Comparison of ENCODE assay signal across 23 mouse cellular contexts in the genomic region with DNA sequence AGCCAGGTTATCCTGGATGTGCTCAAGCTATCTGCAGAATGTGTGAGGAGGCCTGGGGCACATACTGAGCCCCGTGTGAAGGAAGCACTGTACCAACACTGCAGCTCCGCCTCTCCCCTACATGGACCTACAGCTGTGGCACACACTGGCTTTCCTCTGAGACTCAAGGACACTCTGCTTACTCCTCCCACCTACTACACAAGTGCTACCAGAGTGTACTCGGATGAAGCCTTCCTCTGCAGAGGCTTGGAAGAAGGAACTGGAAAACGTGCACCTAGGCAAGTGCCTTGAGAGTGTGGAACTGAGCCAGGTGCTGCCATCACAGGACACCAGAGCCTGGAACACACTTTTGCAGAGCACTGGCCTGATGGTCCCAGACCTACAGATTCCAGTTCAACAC. TPM values are rescaled to one million over a fixed set of nuclear protein-coding genes. Genes with fewer than 3 reads are reported as not detected.
DNase-seq lines count a peak whose midpoint lies in the region; ATAC-seq and TF ChIP-seq lines count a peak whose summit lies in the region.
"Had no signal": no experiment of that assay in that cellular context is flagged by ENCODE, and none has a peak within 500 bp of the region (broad histone marks: within the 10 kb centered on the region; RNA-seq: fewer than 3 reads in every experiment).

No protein-coding gene starts in this region.

- 43% methylated on average over 4 of the region's 4 CpGs for WGBS in stomach, embryonic 16.5 days
- WGBS in cerebellum, adult 2 months = 69% methylated on average over 4 of the region's 4 CpGs

- H3K4me3 ChIP-seq in stomach, embryonic 16.5 days (replicated peaks; ENCODE audit: low read length) = no peak overlapping the region
- H3K4me3 ChIP-seq in cerebellum, adult 2 months (replicated peaks; ENCODE audit: insufficient read depth, low read depth, low read length) = no peak overlapping the region
- H3K4me3 ChIP-seq: heart, embryonic 12.5 days; limb, embryonic 13.5 days; liver, embryonic 12.5 days; myocyte; neural tube, embryonic 13.5 days had no signal

- H3K27me3 ChIP-seq in stomach, embryonic 16.5 days (ENCODE audit: control insufficient read depth, insufficient read depth, low read length) = no peaks in the 10 kb centered on the region
- no peaks in the 10 kb centered on the region for H3K27me3 ChIP-seq in cerebellum, adult 2 months (ENCODE audit: control insufficient read depth, insufficient read depth, low read length)
- H3K27me3 ChIP-seq: heart, embryonic 12.5 days; limb, embryonic 13.5 days; liver, embryonic 12.5 days; neural tube, embryonic 13.5 days had no signal

- no peak overlapping the region for H3K9ac ChIP-seq in stomach, embryonic 16.5 days (ENCODE audit: low read length)
- H3K9ac ChIP-seq: forebrain, postnatal 0 days; heart, embryonic 12.5 days; limb, embryonic 13.5 days; liver, embryonic 12.5 days; neural tube, embryonic 13.5 days had no signal

- TF ChIP-seq POLR2A in cerebellum, adult 2 months (IDR thresholded peaks at IDR 0.05; ENCODE audit: borderline replicate concordance, insufficient read depth, low read length) = no peak

- peak; percentile 22 for DNase-seq in adrenal gland, postnatal 10 days
- DNase-seq in adrenal gland, adult 18-20 months (ENCODE audit: low spot score in 2 of 2) = no peak
- peak; percentile 79 to 88 for DNase-seq in lung, adult 18-20 months
- DNase-seq in lung, postnatal 10 days = peak; percentile 64
- no peak for DNase-seq in thymus, postnatal 14 days
- no peak for DNase-seq in cerebellum, adult 2 months
- DNase-seq: cerebellum, adult 11-12 months; forebrain, postnatal 0 days; gastrocnemius, postnatal 14 days; heart, adult 18-20 months; heart, postnatal 10 days; kidney, adult 9 months; right cerebral cortex, adult 18-20 months; right cerebral cortex, postnatal 4 days; thymus, adult 2 months had no signal

- ATAC-seq in stomach, embryonic 16.5 days (ENCODE audit: insufficient read depth, low FRiP score) = peak; percentile 66
- ATAC-seq: forebrain, postnatal 0 days; liver, embryonic 12.5 days; midbrain, embryonic 16.5 days had no signal

- H3K4me2 ChIP-seq in stomach, embryonic 16.5 days (ENCODE audit: low read depth, low read length) = no peak overlapping the region
- H3K4me2 ChIP-seq: heart, embryonic 12.5 days; limb, embryonic 13.5 days; liver, embryonic 12.5 days; neural tube, embryonic 13.5 days had no signal

- peaks cover 6% of the 10 kb centered on the region; the same call in 1 of the 2 replicates for H3K4me1 ChIP-seq in stomach, embryonic 16.5 days (ENCODE audit: control insufficient read depth, insufficient read depth, low read length)
- H3K4me1 ChIP-seq in cerebellum, adult 2 months (ENCODE audit: control insufficient read depth, insufficient read depth, low read length) = no peaks in the 10 kb centered on the region
- H3K4me1 ChIP-seq: liver, embryonic 12.5 days; neural tube, embryonic 13.5 days had no signal

- TF ChIP-seq CTCF in cerebellum, adult 2 months (IDR thresholded peaks at IDR 0.05; ENCODE audit: borderline replicate concordance, insufficient read depth, low read depth, low read length) = no peak

- no peak overlapping the region for H3K27ac ChIP-seq in stomach, embryonic 16.5 days (ENCODE audit: low read length)
- no peak overlapping the region for H3K27ac ChIP-seq in cerebellum, adult 2 months (ENCODE audit: insufficient read depth, low read length)
- H3K27ac ChIP-seq: limb, embryonic 13.5 days; liver, embryonic 12.5 days; macrophage; neural tube, embryonic 13.5 days had no signal

- no peaks in the 10 kb centered on the region for H3K9me3 ChIP-seq in stomach, embryonic 16.5 days (replicated peaks; ENCODE audit: control insufficient read depth, low read length)
- H3K9me3 ChIP-seq: heart, embryonic 12.5 days; limb, embryonic 13.5 days; liver, embryonic 12.5 days; neural tube, embryonic 13.5 days had no signal

- H3K36me3 ChIP-seq in stomach, embryonic 16.5 days (ENCODE audit: control insufficient read depth, insufficient read depth, low read length) = no peaks in the 10 kb centered on the region

RNA-seq across cellular contexts. Expression of a gene that starts 24.2 kb away (rescaled TPM):
- total RNA-seq in adrenal gland, postnatal 10 days (2021) = 100 to 1,000 TPM; 159 to 179 TPM
- 100 to 1,000 TPM; 175 to 178 TPM for total RNA-seq in adrenal gland, adult 18-20 months (2021)
- polyA plus RNA-seq in stomach, embryonic 16.5 days (2015; fragmentation: Nextera tagmentation; extraction: Ambion mirVana) = 654 and 661 TPM in 2 replicates
- polyA plus RNA-seq in cerebellum, adult 2 months (2012; rRNA removed) = 67.1 and 72.7 TPM in 2 replicates

RNA-seq across cellular contexts. Expression of a gene that starts 38.6 kb away (rescaled TPM):
- total RNA-seq in adrenal gland, postnatal 10 days (2021) = 1 to 10 TPM; 1.8 to 2.5 TPM
- total RNA-seq in adrenal gland, adult 18-20 months (2021) = 1 to 10 TPM; 1.4 to 2.1 TPM
- 0.88 and 1.4 TPM in 2 replicates for polyA plus RNA-seq in stomach, embryonic 16.5 days (2015; fragmentation: Nextera tagmentation; extraction: Ambion mirVana)
- 0.15 and 0.16 TPM in 2 replicates for polyA plus RNA-seq in cerebellum, adult 2 months (2012; rRNA removed)
- total RNA-seq: gastrocnemius, postnatal 14 days; heart, postnatal 10 days had no signal
- polyA plus RNA-seq: macrophage had no signal

RNA-seq across cellular contexts. Expression of a gene that starts 57.7 kb away (rescaled TPM):
- total RNA-seq in adrenal gland, postnatal 10 days (2021) = 10 to 100 TPM; 11.9 to 14.2 TPM
- 10 to 100 TPM; 16.7 to 17.8 TPM for total RNA-seq in adrenal gland, adult 18-20 months (2021)
- polyA plus RNA-seq in stomach, embryonic 16.5 days (2015; fragmentation: Nextera tagmentation; extraction: Ambion mirVana) = 17.0 and 18.3 TPM in 2 replicates
- 14.9 and 16.6 TPM in 2 replicates for polyA plus RNA-seq in cerebellum, adult 2 months (2012; rRNA removed)

Comparison
In these comparisons a context has a peak if more than half of its experiments do, and no peak if none do; other contexts are left out.
1. DNase-seq: peak in adrenal gland, postnatal 10 days (single experiment), lung, adult 18-20 months (2 of 2) and lung, postnatal 10 days (single experiment); none in adrenal gland, adult 18-20 months (0 of 2), thymus, postnatal 14 days (single experiment) and cerebellum, adult 2 months (0 of 2).